Mouse (Mus musculus) cerebellum, adult 2 months (tissue): ENCODE measurements around the gene Snhg11. TPM values are rescaled to one million over a fixed set of nuclear protein-coding genes. Genes with fewer than 3 reads are reported as not detected.

Source experiments
- DNase-seq, 2 experiments: peaks; one replicate each; pipeline ENCODE4 v3.0.0; 2021
- H3K27ac ChIP-seq: fragments of 200-500 bp; 2 replicates; pipeline ENCODE4 v1.5.1; 2012; ENCODE audit warnings: low read length, control low read depth, inconsistent platforms; ENCODE audit not compliant: insufficient read depth
- H3K27me3 ChIP-seq: fragments of 200-500 bp; 2 replicates; pipeline ENCODE4 v1.6.1; 2012; ENCODE audit warnings: inconsistent platforms, mild to moderate bottlenecking, low read length, moderate library complexity; ENCODE audit not compliant: control insufficient read depth, insufficient read depth
- H3K4me1 ChIP-seq: fragments of 200-500 bp; 2 replicates; pipeline ENCODE4 v1.6.1; 2011; ENCODE audit warnings: low read length; ENCODE audit not compliant: control insufficient read depth, insufficient read depth
- H3K4me3 ChIP-seq: fragments of 200-500 bp; replicated peaks from 2 replicates; pipeline ENCODE3; 2011; ENCODE audit warnings: mild to moderate bottlenecking, low read depth, low read length, control low read depth; ENCODE audit not compliant: insufficient read depth
- CTCF ChIP-seq: fragments of 200-500 bp; IDR thresholded peaks from 2 replicates; pipeline ENCODE4 v1.5.1; 2011; ENCODE audit warnings: low read depth, mild to moderate bottlenecking, control low read depth, low read length, moderate library complexity, borderline replicate concordance; ENCODE audit not compliant: insufficient read depth
- POLR2A ChIP-seq: fragments of 200-500 bp; IDR thresholded peaks from 2 replicates; pipeline ENCODE4 v1.6.1; 2011; ENCODE audit warnings: low read length, control low read depth, borderline replicate concordance; ENCODE audit not compliant: insufficient read depth
- WGBS: fragments of 180-500 bp; shearing (Covaris S2); methylation state at CpG from one replicate; pipeline ENCODE4 v1.1.7; 2018; 5-methylcytosine and 5-hydroxymethylcytosine counted together
- polyA plus RNA-seq: library from polyadenylated mRNA; depleted of rRNA; stranded (reverse); fragments of >200 nt; gene quantifications from 2 replicates; pipeline ENCODE4 v1.2.3, GENCODE M21; 2012; rRNA removed

Snhg11 gene
- polyA plus RNA-seq, 1 experiment = 1,048 TPM

- Histone ChIP-seq H3K27me3 (no peaks in the 10 kb centered on the region), H3K4me1 (no peaks in the 10 kb centered on the region), H3K4me3 (no peak overlapping the region), H3K27ac (no peak overlapping the region)
- no peak for DNase-seq
- 85% methylated on average over 7 of the region's 7 CpGs for WGBS
- TF ChIP-seq POLR2A = no peak
- TF ChIP-seq CTCF = no peak
These were observed 27.5 kb downstream of the Snhg11 start for GRCm38 (mm10) chr2:158402915-158403314.

- no peak for DNase-seq
- no peaks in the 10 kb centered on the region for H3K27me3 ChIP-seq
- H3K27ac ChIP-seq = peak overlapping the region; percentile 59
- H3K4me1 ChIP-seq = peaks cover 6% of the 10 kb centered on the region; the same call in 1 of the 2 replicates
- H3K4me3 ChIP-seq = peak overlapping the region; percentile 70
- WGBS = 22% methylated on average over 14 of the region's 14 CpGs
- no peak for TF ChIP-seq CTCF
- TF ChIP-seq POLR2A = no peak
These were observed 33.7 kb downstream of the Snhg11 start for GRCm38 (mm10) chr2:158408997-158409594.

GRCm38 (mm10) chr2:158409595-158410021, 34.2 kb downstream of the Snhg11 start, which contains the start of gene Ralgapb:
TSS of gene Ralgapb (plus strand) at chr2:158409848.
- under 1% methylated on average over 46 of the region's 46 CpGs for WGBS
- H3K27me3 ChIP-seq = no peaks in the 10 kb centered on the region
- H3K4me1 ChIP-seq = peaks cover 6% of the 10 kb centered on the region; the same call in 1 of the 2 replicates
- H3K4me3 ChIP-seq = peak within 1 kb of the TSS; percentile 95
- peak; percentile 56; the same call in 1 of the 2 replicates for TF ChIP-seq CTCF
- TF ChIP-seq POLR2A = peak; percentile 79; the same call in 1 of the 2 replicates
- peak within 1 kb of the TSS; percentile 85 for H3K27ac ChIP-seq
- DNase-seq = peak; percentile 98 to 100

- peak; percentile 51 to 64 for DNase-seq
- Histone ChIP-seq H3K27ac (peak overlapping the region; percentile 85; the same call in 1 of the 2 replicates), H3K4me3 (peak overlapping the region; percentile 95), H3K27me3 (no peaks in the 10 kb centered on the region), H3K4me1 (peaks cover 6% of the 10 kb centered on the region; the same call in 1 of the 2 replicates)
- TF ChIP-seq POLR2A = no peak
- TF ChIP-seq CTCF = no peak
- 1% methylated on average over 65 of the region's 67 CpGs for WGBS
These were observed 34.9 kb downstream of the Snhg11 start for GRCm38 (mm10) chr2:158410022-158411014.

GRCm38 (mm10) chr2:158413240-158413639, 37.8 kb downstream of the Snhg11 start:
- H3K4me1 ChIP-seq = peaks cover 6% of the 10 kb centered on the region; the same call in 1 of the 2 replicates
- no peaks in the 10 kb centered on the region for H3K27me3 ChIP-seq
- DNase-seq = no peak
- H3K4me3 ChIP-seq = no peak overlapping the region
- TF ChIP-seq POLR2A = no peak
- WGBS = 80% methylated on average over 2 of the region's 2 CpGs
- H3K27ac ChIP-seq = no peak overlapping the region

GRCm38 (mm10) chr2:158415826-158416225, 40.4 kb downstream of the Snhg11 start:
- Histone ChIP-seq H3K4me1 (peaks cover 6% of the 10 kb centered on the region; the same call in 1 of the 2 replicates), H3K27me3 (no peaks in the 10 kb centered on the region), H3K27ac (no peak overlapping the region), H3K4me3 (no peak overlapping the region)
- TF ChIP-seq CTCF = no peak
- no peak for TF ChIP-seq POLR2A
- WGBS = 39% methylated on average over 1 of the region's 1 CpGs
- no peak for DNase-seq

GRCm38 (mm10) chr2:158418663-158419062, 43.2 kb downstream of the Snhg11 start:
- Histone ChIP-seq H3K27me3 (no peaks in the 10 kb centered on the region), H3K27ac (no peak overlapping the region), H3K4me3 (no peak overlapping the region), H3K4me1 (no peaks in the 10 kb centered on the region; the same call in 1 of the 2 replicates)
- 91% methylated on average over 1 of the region's 1 CpGs for WGBS
- DNase-seq = no peak
- TF ChIP-seq POLR2A = no peak
- no peak for TF ChIP-seq CTCF

Other genes with a start within 250 kb of the Snhg11 start
- 7.8 TPM in 2 replicates for gene Tgm2, start 229.2 kb upstream of the Snhg11 start, polyA plus RNA-seq
- 2.3 and 2.4 TPM in 2 replicates for gene D630003M21Rik, start 146.4 kb upstream of the Snhg11 start, polyA plus RNA-seq
- not detected in 2 replicates for gene Bpi, start 117.5 kb upstream of the Snhg11 start, polyA plus RNA-seq
- 2.8 and 9.2 TPM in 2 replicates for gene Lbp, start 69.1 kb upstream of the Snhg11 start, polyA plus RNA-seq
- 53.3 and 54.4 TPM in 2 replicates for gene Ralgapb, start 34.2 kb downstream of the Snhg11 start, polyA plus RNA-seq
- gene Adig, start 127.0 kb downstream of the Snhg11 start, polyA plus RNA-seq = 0.43 TPM in 1 of 2 replicates, not detected in the other
- gene Arhgap40, start 137.2 kb downstream of the Snhg11 start, polyA plus RNA-seq = 0.16 and 0.20 TPM in 2 replicates
- gene Slc32a1, start 235.1 kb downstream of the Snhg11 start, polyA plus RNA-seq = 218 TPM in 2 replicates
- 7.2 and 7.5 TPM in 2 replicates for gene Actr5, start 249.2 kb downstream of the Snhg11 start, polyA plus RNA-seq